Mouse (Mus musculus) heart, adult 2 months (tissue): ENCODE data around the gene Plxdc1. TPM values are rescaled to one million over a fixed set of nuclear protein-coding genes. Genes with fewer than 3 reads are reported as not detected.

Experiments used
- DNase-seq, 2 experiments: peaks; one replicate each; pipeline ENCODE4 v3.0.0; 2021
- H3K27ac ChIP-seq: fragments of 200-600 bp; 2 replicates; pipeline ENCODE4 v1.8.1; 2022
- H3K27me3 ChIP-seq: fragments of 200-500 bp; 2 replicates; pipeline ENCODE4 v1.6.1; 2012; ENCODE audit warnings: mild to moderate bottlenecking, low read length, inconsistent platforms, mixed read lengths; ENCODE audit not compliant: control insufficient read depth, insufficient read depth
- H3K36me3 ChIP-seq: fragments of 200-500 bp; 2 replicates; pipeline ENCODE4 v1.6.1; 2012; ENCODE audit warnings: low read length, inconsistent platforms; ENCODE audit not compliant: control insufficient read depth, insufficient read depth
- H3K4me1 ChIP-seq: fragments of 200-500 bp; 2 replicates; pipeline ENCODE4 v1.6.1; 2011; ENCODE audit warnings: low read length; ENCODE audit not compliant: control insufficient read depth, insufficient read depth
- H3K4me3 ChIP-seq: fragments of 200-600 bp; 2 replicates; pipeline ENCODE4 v1.8.1; 2022
- H3K79me2 ChIP-seq: fragments of 200-500 bp; replicated peaks from 2 replicates; pipeline ENCODE4 v1.6.1; 2012; ENCODE audit warnings: mild to moderate bottlenecking, inconsistent platforms, low read length, moderate library complexity, mixed read lengths; ENCODE audit not compliant: control insufficient read depth, insufficient read depth
- H3K9ac ChIP-seq: fragments of 200-500 bp; 2 replicates; pipeline ENCODE4 v1.6.1; 2012; ENCODE audit warnings: low read depth, mild to moderate bottlenecking, control low read depth, inconsistent platforms, low read length, mixed read lengths
- CTCF ChIP-seq: fragments of 200-600 bp; IDR thresholded peaks from 2 replicates; pipeline ENCODE4 v1.8.1; 2022; ENCODE audit warnings: antibody characterized with exemption, mild to moderate bottlenecking, moderate library complexity
- EP300 ChIP-seq: fragments of 200-500 bp; IDR thresholded peaks from 2 replicates; pipeline ENCODE4 v1.6.1; 2011; ENCODE audit warnings: low read depth, low read length, control low read depth; ENCODE audit not compliant: insufficient read depth
- POLR2A ChIP-seq: fragments of 200-500 bp; IDR thresholded peaks from 2 replicates; pipeline ENCODE4 v1.6.1; 2011; ENCODE audit warnings: mild to moderate bottlenecking, low read depth, low read length, control low read depth; ENCODE audit not compliant: insufficient read depth
- WGBS: fragments of 180-500 bp; shearing (Covaris S2); methylation state at CpG from one replicate; pipeline ENCODE4 v1.1.7; 2018; 5-methylcytosine and 5-hydroxymethylcytosine counted together
- intact Hi-C: fragments of 180-260 bp; cut with DNase I; formaldehyde crosslinking; loops from one replicate; pipeline ENCODE4 v1.15.1; 2025
- polyA plus RNA-seq: library from polyadenylated mRNA; depleted of rRNA; stranded (reverse); fragments of >200 nt; gene quantifications from 2 replicates; pipeline ENCODE4 v1.2.3, GENCODE M21; 2012
- total RNA-seq, 2 experiments: library from RNA; stranded (reverse); gene quantifications; 2 replicates each; pipeline ENCODE4 v1.2.3; 2021

Plxdc1 gene
- total and polyA plus RNA-seq, 3 experiments, result 4.5 to 6.6 (median 5.5) TPM

DNA sequence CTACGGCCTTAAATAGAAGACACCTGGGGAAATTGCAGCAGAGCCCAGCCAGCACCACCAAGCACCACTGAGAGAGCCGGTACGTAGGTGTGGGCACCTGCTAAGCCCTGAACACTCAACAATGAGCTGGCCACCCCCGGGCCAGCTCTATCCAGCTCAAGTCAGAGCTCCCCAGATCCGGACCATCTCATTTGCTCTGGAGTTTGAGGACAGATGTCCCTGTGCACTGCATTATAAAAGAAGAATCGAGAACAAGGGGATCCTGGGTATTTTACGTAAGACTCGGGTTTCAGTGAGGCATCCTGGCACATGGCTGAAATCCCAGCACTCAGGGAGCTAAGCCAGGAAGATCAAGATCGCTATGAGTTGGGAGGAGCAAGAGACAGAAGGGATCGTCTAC is 41.2 kb downstream of the Plxdc1 start:
- Histone ChIP-seq H3K9ac (no peak overlapping the region), H3K36me3 (no peaks in the 10 kb centered on the region), H3K27me3 (no peaks in the 10 kb centered on the region), H3K4me3 (no peak overlapping the region), H3K79me2 (no peaks in the 10 kb centered on the region), H3K27ac (no peak overlapping the region), H3K4me1 (no peaks in the 10 kb centered on the region; the same call in 1 of the 2 replicates)
- TF ChIP-seq CTCF, result no peak
- TF ChIP-seq EP300, result no peak
- TF ChIP-seq POLR2A, result no peak
- intact Hi-C loops, result no loop called here
- 84% methylated on average over 10 of the region's 10 CpGs for WGBS
- DNase-seq, result no peak

DNA sequence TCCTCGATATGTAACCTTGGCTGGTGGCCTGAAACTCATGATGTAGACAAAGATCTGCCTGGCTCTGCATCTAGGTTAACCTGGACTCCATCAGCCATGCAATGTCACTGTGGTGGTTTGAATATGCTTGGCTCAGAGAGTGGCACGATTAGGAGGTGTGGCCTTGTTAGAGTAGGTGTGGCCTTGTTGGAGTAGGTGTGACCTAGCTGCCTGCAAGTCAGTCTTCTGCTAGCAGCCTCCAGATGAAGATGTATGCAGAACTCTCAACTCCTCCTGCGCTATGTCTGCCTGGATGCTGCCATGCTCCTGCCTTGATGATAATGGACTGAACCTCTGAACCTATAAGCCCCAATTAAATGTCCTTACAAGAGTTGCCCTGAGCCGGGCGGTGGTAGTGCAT is 43.0 kb downstream of the Plxdc1 start:
- no peaks in the 10 kb centered on the region for H3K36me3 ChIP-seq
- H3K4me1 ChIP-seq, result no peaks in the 10 kb centered on the region; the same call in 1 of the 2 replicates
- no peaks in the 10 kb centered on the region for H3K79me2 ChIP-seq
- TF ChIP-seq POLR2A (no peak), CTCF (no peak), EP300 (no peak)
- no peak overlapping the region for H3K4me3 ChIP-seq
- no peak for DNase-seq
- H3K27ac ChIP-seq, result no peak overlapping the region
- no peaks in the 10 kb centered on the region for H3K27me3 ChIP-seq
- 74% methylated on average over 5 of the region's 5 CpGs for WGBS
- intact Hi-C loops, result no loop called here
- H3K9ac ChIP-seq, result no peak overlapping the region

DNA sequence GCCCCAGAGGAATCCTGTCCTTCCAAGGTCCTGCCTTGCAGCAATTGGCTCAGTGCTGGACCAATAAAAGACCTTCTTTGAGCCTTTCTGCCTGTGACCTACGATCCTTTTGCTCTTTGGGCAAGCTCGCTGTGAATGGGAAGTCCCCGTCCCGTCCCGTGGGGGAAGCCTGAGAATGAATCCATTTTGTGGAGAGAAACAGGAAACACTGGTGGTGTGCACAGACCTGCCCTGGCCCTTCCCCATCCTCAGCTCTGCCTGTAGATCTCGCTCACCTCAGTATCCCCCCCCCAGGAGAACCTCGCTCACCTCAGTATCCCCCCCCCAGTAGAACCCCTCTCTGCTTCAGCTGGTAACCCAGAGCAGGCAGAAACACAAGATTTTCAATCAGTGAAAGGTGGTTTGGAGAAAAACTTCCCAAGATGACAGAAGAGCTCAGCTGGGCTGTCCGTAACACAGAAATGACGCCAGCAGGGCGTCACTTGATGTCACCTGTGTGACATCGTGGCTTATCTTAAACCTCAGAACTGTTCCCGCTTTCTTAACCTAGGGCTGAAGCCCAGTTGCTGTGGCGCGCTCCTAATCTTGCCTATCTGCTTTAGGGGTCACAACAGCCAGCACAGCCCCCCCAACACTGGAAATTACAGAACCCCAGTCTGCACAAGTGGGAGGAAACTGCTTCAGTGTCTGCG is 43.7 kb downstream of the Plxdc1 start:
- no peaks in the 10 kb centered on the region; the same call in 1 of the 2 replicates for H3K4me1 ChIP-seq
- no peak for DNase-seq
- H3K9ac ChIP-seq, result no peak overlapping the region
- no peaks in the 10 kb centered on the region for H3K79me2 ChIP-seq
- H3K27ac ChIP-seq, result no peak overlapping the region
- H3K36me3 ChIP-seq, result no peaks in the 10 kb centered on the region
- 58% methylated on average over 15 of the region's 15 CpGs for WGBS
- no peak overlapping the region for H3K4me3 ChIP-seq
- no peaks in the 10 kb centered on the region for H3K27me3 ChIP-seq
- intact Hi-C loops, result no loop called here
- TF ChIP-seq EP300, result no peak
- TF ChIP-seq CTCF, result no peak
- no peak for TF ChIP-seq POLR2A

DNA sequence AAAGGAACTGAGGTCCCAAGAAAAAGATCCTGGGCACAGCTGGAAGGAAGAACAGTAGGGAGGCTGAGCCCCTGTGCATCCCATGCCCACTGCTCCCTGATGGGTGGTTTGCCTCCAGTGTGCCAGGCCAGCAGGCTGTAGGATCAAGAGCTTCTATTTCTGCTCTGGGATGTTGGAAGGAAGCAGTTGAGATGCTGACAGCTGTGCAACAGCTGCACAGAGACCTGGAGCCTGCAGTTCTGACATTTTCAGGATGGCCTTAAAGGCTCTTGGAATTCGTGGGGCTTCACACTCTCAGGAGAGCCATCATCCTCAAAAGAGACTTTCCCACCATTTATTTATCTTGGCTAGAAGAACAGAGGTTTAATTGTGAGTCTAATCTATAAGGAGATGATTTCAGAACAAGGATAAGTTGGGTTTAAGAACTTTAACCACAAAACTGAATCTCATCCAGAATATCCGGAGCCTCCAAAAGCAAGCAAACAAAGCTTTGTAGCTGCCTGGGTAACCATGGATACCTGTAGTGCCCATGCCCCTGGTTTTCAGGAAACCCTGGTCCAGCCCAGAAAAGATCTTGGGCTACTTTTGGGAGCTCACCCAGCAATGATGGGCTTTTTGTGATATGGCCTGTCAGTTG is 48.7 kb downstream of the Plxdc1 start:
- no peaks in the 10 kb centered on the region; the same call in 1 of the 2 replicates for H3K4me1 ChIP-seq
- intact Hi-C loops, result loop anchor here (2.0 kb wide), 1 partner anchor 49 kb away; the partner anchor contains the start of gene Plxdc1
- H3K4me3 ChIP-seq, result no peak overlapping the region
- no peak for TF ChIP-seq EP300
- no peak for TF ChIP-seq CTCF
- TF ChIP-seq POLR2A, result no peak
- 54% methylated on average over 2 of the region's 2 CpGs for WGBS
- H3K27ac ChIP-seq, result no peak overlapping the region; the same call in 1 of the 2 replicates
- no peak for DNase-seq
- H3K9ac ChIP-seq, result no peak overlapping the region
- H3K36me3 ChIP-seq, result no peaks in the 10 kb centered on the region
- no peaks in the 10 kb centered on the region for H3K27me3 ChIP-seq
- no peaks in the 10 kb centered on the region for H3K79me2 ChIP-seq

DNA sequence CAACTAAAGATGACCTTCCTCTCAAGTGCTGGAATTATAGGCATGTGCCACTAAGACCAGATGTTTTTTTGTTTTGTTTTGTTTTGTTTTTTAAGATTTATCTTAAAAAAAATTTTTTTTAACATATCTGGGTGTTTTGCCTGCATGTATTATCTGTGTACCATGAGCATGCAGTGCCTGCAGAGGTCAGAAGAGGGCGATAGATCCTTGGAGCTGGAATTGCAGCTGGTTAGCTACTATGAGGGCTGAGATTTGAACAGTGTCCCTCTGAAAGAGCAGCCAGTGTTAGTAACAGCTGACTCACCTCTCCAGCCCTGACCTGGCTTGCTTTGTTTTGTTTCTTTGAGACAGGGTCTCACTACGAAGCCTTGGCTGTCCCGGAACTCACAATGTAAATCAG is 49.5 kb downstream of the Plxdc1 start:
- H3K9ac ChIP-seq, result no peak overlapping the region
- no peaks in the 10 kb centered on the region for H3K4me1 ChIP-seq
- TF ChIP-seq POLR2A (no peak), CTCF (peak; percentile 81), EP300 (peak; percentile 68; the same call in 1 of the 2 replicates)
- intact Hi-C loops, result loop anchor here (2.0 kb wide), 1 partner anchor 50 kb away; the partner anchor contains the start of gene Plxdc1
- no peaks in the 10 kb centered on the region for H3K36me3 ChIP-seq
- no peak overlapping the region for H3K27ac ChIP-seq
- H3K4me3 ChIP-seq, result no peak overlapping the region
- H3K27me3 ChIP-seq, result no peaks in the 10 kb centered on the region
- DNase-seq, result peak; percentile 44 to 71
- WGBS, result 63% methylated on average over 3 of the region's 3 CpGs
- H3K79me2 ChIP-seq, result no peaks in the 10 kb centered on the region
